Mouse (Mus musculus): ENCODE measurements around the gene Atp5s. TPM values are rescaled to one million over a fixed set of nuclear protein-coding genes. Genes with fewer than 3 reads are reported as not detected.

Atp5s gene
- total and polyA plus RNA-seq, 3 experiments = 22.5 to 34.7 (median 31.5) TPM

DNA sequence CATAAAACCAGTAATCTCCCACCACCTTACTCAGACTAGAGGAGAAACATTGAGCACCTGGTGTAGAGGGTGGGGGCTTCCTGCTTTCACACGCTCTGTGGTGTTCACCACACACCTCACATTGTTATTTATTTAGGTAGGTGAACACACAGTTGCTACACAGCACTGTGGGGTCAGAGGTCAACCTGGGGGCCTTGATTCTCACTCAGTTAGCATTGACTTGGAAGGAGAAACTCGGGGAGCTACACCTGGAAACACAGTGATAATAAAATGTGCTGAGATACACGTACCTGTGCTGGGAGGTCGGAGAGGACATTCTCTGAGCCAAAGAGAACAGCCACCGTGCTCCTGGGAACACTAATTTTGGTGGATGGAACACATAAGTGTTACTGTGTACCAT is 63.6 kb downstream of the Atp5s start:
- Histone ChIP-seq H3K27me3 (ENCODE audit: control insufficient read depth, insufficient read depth, low read length) (no peaks in the 10 kb centered on the region), H3K27ac (no peak overlapping the region), H3K9ac (ENCODE audit: low read depth, low read length) (no peak overlapping the region), H3K79me2 (replicated peaks; ENCODE audit: control insufficient read depth, insufficient read depth, low read length) (no peaks in the 10 kb centered on the region), H3K4me1 (ENCODE audit: control insufficient read depth, insufficient read depth, low read length) (no peaks in the 10 kb centered on the region), H3K4me3 (no peak overlapping the region), H3K36me3 (ENCODE audit: control insufficient read depth, insufficient read depth, low read length) (no peaks in the 10 kb centered on the region)
- no peak for DNase-seq
- intact Hi-C loops (cut with DNase I) = no loop called here
- no peak for TF ChIP-seq CTCF (IDR thresholded peaks at IDR 0.05)
- TF ChIP-seq EP300 (IDR thresholded peaks at IDR 0.05; ENCODE audit: insufficient read depth, low read depth, low read length) = no peak
- TF ChIP-seq POLR2A (IDR thresholded peaks at IDR 0.05; ENCODE audit: insufficient read depth, low read depth, low read length) = no peak
- 89% methylated on average over 5 of the region's 5 CpGs for WGBS

DNA sequence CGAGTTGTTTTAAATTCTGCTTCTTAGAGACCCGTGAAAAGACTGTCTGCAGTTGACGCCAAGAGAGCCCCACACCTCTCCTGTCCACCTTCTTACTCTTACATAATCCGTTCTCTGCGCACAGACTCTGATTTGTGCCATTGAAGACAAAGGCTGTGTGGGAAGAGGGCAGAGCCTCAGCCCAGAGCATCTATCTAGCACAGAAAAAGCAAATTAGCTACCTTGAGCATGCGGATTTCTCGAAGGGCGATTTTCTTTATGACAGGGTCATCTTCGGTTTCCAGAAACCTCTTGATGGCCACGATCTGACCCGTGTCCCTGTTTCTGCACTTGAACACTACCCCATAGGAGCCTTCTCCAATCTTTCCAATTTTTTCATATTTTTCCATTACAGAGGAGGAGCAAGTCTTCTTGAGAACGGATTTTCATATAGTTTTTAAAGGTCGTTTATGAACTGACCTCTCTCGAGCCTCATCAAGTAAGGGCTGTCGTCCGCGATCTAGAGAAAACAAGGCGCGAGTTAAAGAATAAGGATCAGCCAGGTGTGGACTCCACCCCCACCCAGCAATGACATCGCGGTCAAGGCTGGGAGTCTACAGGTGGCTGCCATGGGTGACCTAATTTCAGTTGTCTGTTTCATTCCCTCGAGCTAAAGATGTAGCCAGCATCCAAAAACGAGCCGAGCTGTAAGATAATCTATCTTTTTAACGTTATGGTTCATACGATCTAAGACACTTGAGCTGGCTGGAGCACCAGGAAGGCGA is 65.2 kb downstream of the Atp5s start:
- WGBS = 49% methylated on average over 27 of the region's 27 CpGs
- no peaks in the 10 kb centered on the region for H3K4me1 ChIP-seq (ENCODE audit: control insufficient read depth, insufficient read depth, low read length)
- peak overlapping the region; percentile 71 for H3K4me3 ChIP-seq
- no peaks in the 10 kb centered on the region for H3K27me3 ChIP-seq (ENCODE audit: control insufficient read depth, insufficient read depth, low read length)
- no peaks in the 10 kb centered on the region for H3K79me2 ChIP-seq (replicated peaks; ENCODE audit: control insufficient read depth, insufficient read depth, low read length)
- no peak for DNase-seq
- peak overlapping the region; percentile 33; the same call in 1 of the 2 replicates for H3K27ac ChIP-seq
- intact Hi-C loops (cut with DNase I) = no loop called here
- no peaks in the 10 kb centered on the region for H3K36me3 ChIP-seq (ENCODE audit: control insufficient read depth, insufficient read depth, low read length)
- peak overlapping the region; percentile 28 for H3K9ac ChIP-seq (ENCODE audit: low read depth, low read length)
- TF ChIP-seq EP300 (IDR thresholded peaks at IDR 0.05; ENCODE audit: insufficient read depth, low read depth, low read length) = no peak
- TF ChIP-seq CTCF (IDR thresholded peaks at IDR 0.05) = no peak
- TF ChIP-seq POLR2A (IDR thresholded peaks at IDR 0.05; ENCODE audit: insufficient read depth, low read depth, low read length) = no peak

DNA sequence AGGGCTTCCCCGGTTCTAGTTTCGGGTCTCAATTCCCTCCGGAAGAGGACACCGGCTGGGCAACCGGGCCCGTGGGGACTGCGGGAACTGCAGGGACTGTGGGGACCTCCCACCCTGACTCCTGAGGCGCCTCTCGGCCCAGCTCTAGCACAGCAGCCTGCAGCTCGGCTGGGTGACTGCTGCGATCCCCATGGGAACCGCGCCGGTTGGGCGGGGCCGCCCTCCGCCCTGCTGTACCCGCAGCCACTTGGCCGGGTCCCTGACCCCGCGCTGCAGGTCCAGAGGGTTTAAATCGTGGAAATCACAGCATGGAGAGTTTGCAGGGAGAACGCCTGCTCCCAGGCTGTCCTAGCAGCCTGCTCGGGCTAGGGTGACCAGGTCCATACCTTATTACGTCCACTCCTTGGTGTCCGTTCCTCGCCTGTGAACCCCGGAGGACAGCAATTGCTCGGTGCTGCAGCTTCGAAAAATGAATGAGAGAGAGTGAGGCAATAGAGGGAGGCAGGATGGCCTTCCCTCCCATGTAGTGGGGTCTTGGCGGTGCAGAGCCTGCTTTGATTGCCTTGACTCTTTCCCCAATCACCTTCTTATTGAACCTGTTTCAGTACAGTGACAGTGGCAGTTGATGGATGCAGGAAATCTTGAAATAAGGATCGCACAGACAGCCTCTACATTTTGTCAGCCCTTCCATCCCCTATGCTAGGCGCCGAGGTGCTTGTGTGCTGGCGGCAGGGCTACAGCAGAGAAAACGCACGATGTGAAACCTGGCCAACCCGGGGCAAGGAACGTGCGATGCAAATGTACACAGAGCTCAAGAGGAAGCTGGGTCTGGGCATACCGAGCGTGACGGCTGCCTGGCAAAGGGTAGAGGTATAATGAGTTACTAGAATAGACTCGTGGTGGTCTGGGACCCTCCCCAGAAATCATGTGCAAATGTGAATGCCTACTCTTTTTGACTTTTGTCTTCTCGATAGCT is 66.1 kb downstream of the Atp5s start, which contains the start of gene Cdkl1:
TSS of gene Cdkl1 (minus strand) at position 738 of the 976 bp plus-strand sequence.
- TF ChIP-seq POLR2A (IDR thresholded peaks at IDR 0.05; ENCODE audit: insufficient read depth, low read depth, low read length) (no peak), CTCF (IDR thresholded peaks at IDR 0.05) (peak; percentile 30)
- DNase-seq = peak; percentile 73 to 77
- intact Hi-C loops (cut with DNase I) = no loop called here
- H3K79me2 ChIP-seq (replicated peaks; ENCODE audit: control insufficient read depth, insufficient read depth, low read length) = no peaks in the 10 kb centered on the region
- H3K9ac ChIP-seq (ENCODE audit: low read depth, low read length) = peak within 1 kb of the TSS; percentile 28
- H3K4me3 ChIP-seq = peak within 1 kb of the TSS; percentile 71
- no peaks in the 10 kb centered on the region for H3K4me1 ChIP-seq (ENCODE audit: control insufficient read depth, insufficient read depth, low read length)
- H3K27ac ChIP-seq = peak within 1 kb of the TSS; percentile 33; the same call in 1 of the 2 replicates
- no peaks in the 10 kb centered on the region for H3K27me3 ChIP-seq (ENCODE audit: control insufficient read depth, insufficient read depth, low read length)
- WGBS = 2% methylated on average over 45 of the region's 45 CpGs
- no peaks in the 10 kb centered on the region for H3K36me3 ChIP-seq (ENCODE audit: control insufficient read depth, insufficient read depth, low read length)

Small RNA genes lying within 50 kb of the gene (microRNA-seq; reads per million reads assigned to microRNA genes)
- 0 reads per million in 2 experiments for gene Mir681

Other genes with a start within 250 kb of the Atp5s start
- 1 to 10 TPM; 3.5 TPM for gene Vcpkmt, start 141.9 kb upstream of the Atp5s start, total RNA-seq (2021)
- 2.0 TPM in 2 replicates for gene Vcpkmt, start 141.9 kb upstream of the Atp5s start, polyA plus RNA-seq (2012; rRNA removed)
- 10 to 100 TPM; 33.7 to 38.5 TPM for gene Sos2, start 43.1 kb upstream of the Atp5s start, total RNA-seq (2021)
- gene Sos2, start 43.1 kb upstream of the Atp5s start, polyA plus RNA-seq (2012; rRNA removed) = 21.3 and 33.1 TPM in 2 replicates
- gene L2hgdh, start 77 bp upstream of the Atp5s start, total RNA-seq (2021) = 10 to 100 TPM; 41.9 to 49.4 TPM
- gene L2hgdh, start 77 bp upstream of the Atp5s start, polyA plus RNA-seq (2012; rRNA removed) = 13.8 and 33.4 TPM in 2 replicates
- gene Cdkl1, start 66.3 kb downstream of the Atp5s start, total RNA-seq (2021) = 10 to 100 TPM in 1 of 2 experiments, 1 to 10 TPM in 1; 9.3 to 11.2 TPM
- gene Cdkl1, start 66.3 kb downstream of the Atp5s start, polyA plus RNA-seq (2012; rRNA removed) = 2.0 and 3.0 TPM in 2 replicates
- 1 to 10 TPM; 4.0 TPM for gene Atl1, start 167.7 kb downstream of the Atp5s start, total RNA-seq (2021)
- gene Atl1, start 167.7 kb downstream of the Atp5s start, polyA plus RNA-seq (2012; rRNA removed) = 2.9 and 3.5 TPM in 2 replicates
- 10 to 100 TPM; 20.0 to 21.7 TPM for gene Map4k5, start 168.2 kb downstream of the Atp5s start, total RNA-seq (2021)
- 5.6 and 10.0 TPM in 2 replicates for gene Map4k5, start 168.2 kb downstream of the Atp5s start, polyA plus RNA-seq (2012; rRNA removed)

Measured in heart, adult 2 months (tissue).